Mouse (Mus musculus): ENCODE data around the gene Tubb4b.

DNA sequence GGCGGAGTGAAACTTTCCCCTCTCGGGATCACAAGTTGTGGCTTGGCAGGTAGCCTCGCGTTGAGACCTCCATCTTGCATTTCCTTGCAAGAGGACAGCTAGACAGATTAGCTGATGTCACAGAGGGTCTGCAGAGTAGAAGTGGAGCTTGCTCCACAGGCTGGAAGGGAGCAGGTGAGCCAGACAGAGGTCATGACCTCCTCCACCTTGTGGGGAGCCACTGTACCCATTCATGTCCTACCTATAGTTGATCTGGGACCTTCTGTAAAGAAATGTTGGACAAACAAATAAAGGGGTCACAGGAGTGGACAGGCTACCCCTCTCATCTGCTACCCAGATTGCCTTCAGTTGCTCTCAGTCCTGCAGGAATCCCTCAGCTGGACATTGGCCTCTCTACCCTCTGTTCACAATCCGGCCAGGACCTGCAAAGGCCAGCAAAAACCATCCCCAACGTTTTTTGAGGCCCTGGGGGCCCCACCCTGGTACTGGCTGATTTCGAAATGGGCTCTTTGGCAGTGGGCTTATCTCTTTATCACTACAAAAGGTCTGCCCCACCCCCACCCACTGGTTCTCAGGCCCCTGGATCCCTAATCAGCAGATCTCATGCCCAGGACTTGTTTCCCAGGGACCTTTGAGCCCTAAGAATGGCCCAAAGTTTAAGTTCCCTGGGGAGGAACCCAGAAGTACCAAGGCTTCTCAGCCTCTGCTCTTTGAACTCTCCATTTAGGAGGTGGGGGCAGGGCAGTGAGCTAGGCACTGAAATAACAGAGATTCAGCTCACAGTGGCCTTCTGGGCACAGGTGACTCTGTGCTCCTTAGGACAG is 49.4 kb downstream of the Tubb4b start:
- no peak for TF ChIP-seq CHD2 (IDR thresholded peaks at IDR 0.05; ENCODE audit: low read depth, low read length)
- no peak for TF ChIP-seq MAFK (IDR thresholded peaks at IDR 0.05; ENCODE audit: insufficient read depth, low read depth, low read length)
- no peak for TF ChIP-seq HCFC1 (IDR thresholded peaks at IDR 0.05; ENCODE audit: borderline replicate concordance, insufficient read depth, low read length)
